Mouse (Mus musculus) c-Kit-positive CD71-negative TER-119-negative erythroid progenitor cells, embryonic 14.5 days (primary cell): ENCODE data around the gene Bptf.
"Not testable (repeated sequence)": the region's sequence is repeated elsewhere in the genome, so short reads cannot be mapped to it uniquely, and the experiment has no call there.

Experiments
- DNase-seq: peaks from one replicate; pipeline ENCODE4 v3.0.0-alpha.2; 2013; ENCODE audit warnings: low read depth

Bptf gene

GRCm38 (mm10) chr11:107054870-107055269 is 77.1 kb downstream of the Bptf start:
- no peak for DNase-seq

- DNase-seq, result no peak
These were observed 84.9 kb downstream of the Bptf start for GRCm38 (mm10) chr11:107046766-107047620.

GRCm38 (mm10) chr11:107045546-107045945 is 86.4 kb downstream of the Bptf start:
- DNase-seq, result no peak

- DNase-seq, result peak; percentile 85
These were observed 87.6 kb downstream of the Bptf start for GRCm38 (mm10) chr11:107044321-107044720.

GRCm38 (mm10) chr11:107043361-107043760 is 88.6 kb downstream of the Bptf start:
- DNase-seq, result no peak

GRCm38 (mm10) chr11:107041396-107041795 is 90.5 kb downstream of the Bptf start:
- DNase-seq, result no peak

GRCm38 (mm10) chr11:107039417-107039816 is 92.5 kb downstream of the Bptf start:
- DNase-seq, result no peak

- no peak for DNase-seq
These were observed 97.7 kb downstream of the Bptf start for GRCm38 (mm10) chr11:107034085-107034810.

GRCm38 (mm10) chr11:107031635-107032034 is 100.3 kb downstream of the Bptf start:
- DNase-seq, result no peak

- DNase-seq, result no peak
These were observed 102.4 kb downstream of the Bptf start for GRCm38 (mm10) chr11:107029536-107029935.

GRCm38 (mm10) chr11:107028754-107029153 is 103.2 kb downstream of the Bptf start:
- no peak for DNase-seq

- no peak for DNase-seq
These were observed 103.7 kb downstream of the Bptf start for GRCm38 (mm10) chr11:107028275-107028618.

- DNase-seq, result peak; percentile 59
These were observed 104.3 kb downstream of the Bptf start for GRCm38 (mm10) chr11:107027431-107028274.

- DNase-seq, result no peak
These were observed 105.1 kb downstream of the Bptf start for GRCm38 (mm10) chr11:107026554-107027430.

- no peak for DNase-seq
These were observed 106.3 kb downstream of the Bptf start, which contains the start of gene 1810010H24Rik for GRCm38 (mm10) chr11:107025411-107026321. TSS of gene 1810010H24Rik (plus strand) at chr11:107025681.

GRCm38 (mm10) chr11:107024406-107024805 is 107.5 kb downstream of the Bptf start:
- DNase-seq, result no peak

GRCm38 (mm10) chr11:107022050-107022683 is 109.8 kb downstream of the Bptf start:
- no peak for DNase-seq

- not testable (repeated sequence) for DNase-seq
These were observed 112.2 kb downstream of the Bptf start for GRCm38 (mm10) chr11:107019722-107020121.

- DNase-seq, result no peak
These were observed 112.6 kb downstream of the Bptf start for GRCm38 (mm10) chr11:107019318-107019717.

- DNase-seq, result no peak
These were observed 113.3 kb downstream of the Bptf start for GRCm38 (mm10) chr11:107018606-107019005.
